Comparison of ENCODE assay signal across 8 mouse cellular contexts in genomic region chr11:75291389-75292215, GRCm38 (mm10). TPM values are rescaled to one million over a fixed set of nuclear protein-coding genes. Genes with fewer than 3 reads are reported as not detected.
A peak's percentile ranks its signal among the peaks of the same experiment; 100 is the strongest.
DNase-seq lines count a peak whose midpoint lies in the region; ATAC-seq and TF ChIP-seq lines count a peak whose summit lies in the region.
"Had no signal": no experiment of that assay in that cellular context is flagged by ENCODE, and none has a peak within 500 bp of the region (broad histone marks: within the 10 kb centered on the region; RNA-seq: fewer than 3 reads in every experiment).

No protein-coding gene starts in this region.

- no peak for TF ChIP-seq POLR2A in lung, adult 2 months (IDR thresholded peaks at IDR 0.05; ENCODE audit: borderline replicate concordance, extremely low read depth, low read depth, low read length)

- no peak for TF ChIP-seq CTCF in lung, adult 2 months (IDR thresholded peaks at IDR 0.05; ENCODE audit: insufficient read depth, low read length)

- H3K9ac ChIP-seq in lung, embryonic 16.5 days (ENCODE audit: low read length): 0 out of 2 replicates have a peak overlapping the region, but pooled peaks have one; percentile 19
- H3K9ac ChIP-seq in forebrain, embryonic 16.5 days (replicated peaks; ENCODE audit: low read depth, low read length): peak overlapping the region; percentile 38; the same call in 1 of the 2 replicates
- H3K9ac ChIP-seq: liver, embryonic 14.5 days had no signal

- H3K27ac ChIP-seq in lung, embryonic 16.5 days (ENCODE audit: low read length): no peak overlapping the region
- peak overlapping the region; percentile 64 for H3K27ac ChIP-seq in forebrain, embryonic 16.5 days (ENCODE audit: low read length)
- H3K27ac ChIP-seq: liver, embryonic 14.5 days had no signal

- H3K4me2 ChIP-seq in lung, embryonic 16.5 days (ENCODE audit: low read depth, low read length): peak overlapping the region; percentile 31; the same call in 1 of the 2 replicates
- H3K4me2 ChIP-seq in forebrain, embryonic 16.5 days (ENCODE audit: low read length): peak overlapping the region; percentile 40

- H3K36me3 ChIP-seq in lung, embryonic 16.5 days (ENCODE audit: control insufficient read depth, insufficient read depth, low read length): no peaks in the 10 kb centered on the region
- H3K36me3 ChIP-seq in forebrain, embryonic 16.5 days (ENCODE audit: control insufficient read depth, insufficient read depth): no peaks in the 10 kb centered on the region

- no peaks in the 10 kb centered on the region for H3K9me3 ChIP-seq in lung, embryonic 16.5 days (ENCODE audit: control insufficient read depth, low read length)
- H3K9me3 ChIP-seq in forebrain, embryonic 16.5 days (ENCODE audit: control insufficient read depth, low read length): no peaks in the 10 kb centered on the region

- peaks cover 11% of the 10 kb centered on the region for H3K27me3 ChIP-seq in lung, embryonic 16.5 days (ENCODE audit: control insufficient read depth, insufficient read depth, low read depth, low read length)
- no peaks in the 10 kb centered on the region for H3K27me3 ChIP-seq in forebrain, embryonic 16.5 days (replicated peaks; ENCODE audit: control insufficient read depth, insufficient read depth, low read length)

- no peak for ATAC-seq in lung, embryonic 16.5 days (ENCODE audit: low read depth)
- ATAC-seq in forebrain, embryonic 16.5 days: peak; percentile 41

- 0 out of 2 replicates have a peak, but pooled peaks cover 3% of the 10 kb centered on the region for H3K4me1 ChIP-seq in lung, embryonic 16.5 days (replicated peaks; ENCODE audit: control insufficient read depth, insufficient read depth, low read length)
- H3K4me1 ChIP-seq in forebrain, embryonic 16.5 days (replicated peaks; ENCODE audit: control insufficient read depth, insufficient read depth, low read length): peaks cover 35% of the 10 kb centered on the region
- no peaks in the 10 kb centered on the region for H3K4me1 ChIP-seq in lung, adult 2 months (ENCODE audit: control insufficient read depth, insufficient read depth, low read length)

- H3K4me3 ChIP-seq in lung, embryonic 16.5 days (ENCODE audit: low read length): no peak overlapping the region
- peak overlapping the region; percentile 12; the same call in 1 of the 2 replicates for H3K4me3 ChIP-seq in forebrain, embryonic 16.5 days (replicated peaks; ENCODE audit: low read length)
- H3K4me3 ChIP-seq in lung, adult 2 months (replicated peaks; ENCODE audit: extremely low read depth, low read depth, low read length): no peak overlapping the region

- 30% methylated on average over 25 of the region's 25 CpGs for WGBS in lung, embryonic 16.5 days
- WGBS in forebrain, embryonic 16.5 days: 12% methylated on average over 25 of the region's 25 CpGs
- WGBS in lung, adult 2 months: 44% methylated on average over 25 of the region's 25 CpGs

- DNase-seq in lung, postnatal 36 days: no peak
- peak; percentile 65 to 83 for DNase-seq in layer of hippocampus, adult 18-20 months (ENCODE audit: low spot score in 2 of 2)
- peak; percentile 54 for DNase-seq in retina, embryonic 14.5 days (ENCODE audit: low spot score)
- no peak for DNase-seq in lung, adult 2 months
- no peak for DNase-seq in thymus, adult 18-20 months

RNA-seq across cellular contexts. Expression of gene Rpa1, which starts 56.5 kb away (rescaled TPM):
- polyA plus RNA-seq in lung, embryonic 16.5 days (2015; fragmentation: Nextera tagmentation; extraction: Ambion mirVana): 172 and 191 TPM in 2 replicates
- polyA plus RNA-seq in forebrain, embryonic 16.5 days (2015; fragmentation: Nextera tagmentation; extraction: Ambion mirVana): 67.1 and 71.5 TPM in 2 replicates
- 10 to 100 TPM; 63.7 to 68.1 TPM for total RNA-seq in layer of hippocampus, adult 18-20 months (2021)
- polyA plus RNA-seq in lung, adult 2 months (2012; rRNA removed): 15.9 and 17.1 TPM in 2 replicates

RNA-seq across cellular contexts. Expression of gene Smyd4, which starts 56.6 kb away (rescaled TPM):
- 14.1 and 16.9 TPM in 2 replicates for polyA plus RNA-seq in lung, embryonic 16.5 days (2015; fragmentation: Nextera tagmentation; extraction: Ambion mirVana)
- 15.0 and 19.0 TPM in 2 replicates for polyA plus RNA-seq in forebrain, embryonic 16.5 days (2015; fragmentation: Nextera tagmentation; extraction: Ambion mirVana)
- 10 to 100 TPM; 14.9 to 16.8 TPM for total RNA-seq in layer of hippocampus, adult 18-20 months (2021)
- polyA plus RNA-seq in lung, adult 2 months (2012; rRNA removed): 3.6 and 5.2 TPM in 2 replicates

Comparison
In these comparisons a context has a peak if more than half of its experiments do, and no peak if none do; other contexts are left out.
1. DNase-seq: peak in layer of hippocampus, adult 18-20 months (2 of 2) and retina, embryonic 14.5 days (single experiment); none in lung, postnatal 36 days (single experiment), lung, adult 2 months (single experiment) and thymus, adult 18-20 months (0 of 2).